Mouse (Mus musculus) embryonic facial prominence, embryonic 10.5 days (tissue): ENCODE results near the gene Pcid2. TPM values are rescaled to one million over a fixed set of nuclear protein-coding genes. Genes with fewer than 3 reads are reported as not detected.

Experiments used
- microRNA-seq: library from miRNA; unstranded; fragments of <30 nt; microRNA quantifications from one replicate; pipeline ENCODE4, GENCODE M21; 2017
- polyA plus RNA-seq: library from polyadenylated mRNA; unstranded; fragments of >200 nt; fragmentation: Nextera tagmentation; extraction: Ambion mirVana; gene quantifications from 2 replicates; pipeline ENCODE4 v1.2.1, GENCODE M21; 2016

Pcid2 gene
- polyA plus RNA-seq, 1 experiment from 2014 or later = 57.8 TPM

Small RNAs within 50 kb of the gene (microRNA-seq; reads per million reads assigned to microRNA genes)
- gene Mir7065 = not detected

Other genes starting within 250 kb of the Pcid2 start
- 15.8 and 17.4 TPM in 2 replicates for gene Mcf2l, start 231.7 kb downstream of the Pcid2 start, polyA plus RNA-seq
- 0.13 and 0.15 TPM in 2 replicates for gene F7, start 79.4 kb downstream of the Pcid2 start, polyA plus RNA-seq
- gene F10, start 68.2 kb downstream of the Pcid2 start, polyA plus RNA-seq = 0.91 and 0.97 TPM in 2 replicates
- gene Proz, start 44.5 kb downstream of the Pcid2 start, polyA plus RNA-seq = 0.20 and 0.24 TPM in 2 replicates
- gene Cul4a, start 162 bp upstream of the Pcid2 start, polyA plus RNA-seq = 90.3 and 96.0 TPM in 2 replicates
- gene Lamp1, start 53.7 kb upstream of the Pcid2 start, polyA plus RNA-seq = 183 TPM in 2 replicates
- 15.3 and 15.4 TPM in 2 replicates for gene Grtp1, start 95.2 kb upstream of the Pcid2 start, polyA plus RNA-seq
- gene Adprhl1, start 148.7 kb upstream of the Pcid2 start, polyA plus RNA-seq = 0.39 and 0.70 TPM in 2 replicates
- gene Dcun1d2, start 182.7 kb upstream of the Pcid2 start, polyA plus RNA-seq = 22.5 and 23.7 TPM in 2 replicates
- gene Tmco3, start 182.7 kb upstream of the Pcid2 start, polyA plus RNA-seq = 33.7 and 37.8 TPM in 2 replicates
- gene Tfdp1, start 233.3 kb upstream of the Pcid2 start, polyA plus RNA-seq = 182 and 193 TPM in 2 replicates